Mouse (Mus musculus) kidney, adult 8-10 months (tissue): ENCODE data around the gene Calm2.

ENCODE experiments used
- DNase-seq, 2 experiments: peaks; one replicate each; pipeline ENCODE4 v3.0.0; 2022

Calm2 gene

GRCm38 (mm10) chr17:87458911-87459749, 12.4 kb upstream of the Calm2 start:
- peak; percentile 39 to 48 for DNase-seq

- DNase-seq: no peak
Measured at GRCm38 (mm10) chr17:87457961-87458360, 11.2 kb upstream of the Calm2 start.

GRCm38 (mm10) chr17:87454121-87454520, 7.4 kb upstream of the Calm2 start:
- DNase-seq: no peak

- DNase-seq: no peak
Measured at GRCm38 (mm10) chr17:87453336-87453735, 6.6 kb upstream of the Calm2 start.

GRCm38 (mm10) chr17:87448881-87449280, 2.1 kb upstream of the Calm2 start:
- no peak for DNase-seq

GRCm38 (mm10) chr17:87448339-87448738, 1.6 kb upstream of the Calm2 start:
- DNase-seq: no peak

GRCm38 (mm10) chr17:87447612-87448200, 971 bp upstream of the Calm2 start:
- DNase-seq: no peak

- DNase-seq: peak; percentile 37 to 50
Measured at GRCm38 (mm10) chr17:87445917-87446766, 593 bp downstream of the Calm2 start.

GRCm38 (mm10) chr17:87445337-87445916, 1.3 kb downstream of the Calm2 start:
- peak in 1 of 2 experiments; percentile 7 for DNase-seq

GRCm38 (mm10) chr17:87444763-87445162, 2.0 kb downstream of the Calm2 start:
- no peak for DNase-seq

GRCm38 (mm10) chr17:87441537-87441936, 5.2 kb downstream of the Calm2 start:
- no peak for DNase-seq

GRCm38 (mm10) chr17:87439441-87439840, 7.3 kb downstream of the Calm2 start:
- DNase-seq: no peak

- DNase-seq: no peak
Measured at GRCm38 (mm10) chr17:87433929-87434328, 12.8 kb downstream of the Calm2 start.

- DNase-seq: no peak
Measured at GRCm38 (mm10) chr17:87432743-87433142, 14.0 kb downstream of the Calm2 start.

- DNase-seq: no peak
Measured at GRCm38 (mm10) chr17:87432314-87432713, 14.4 kb downstream of the Calm2 start.

- DNase-seq: no peak
Measured at GRCm38 (mm10) chr17:87429431-87429830, 17.3 kb downstream of the Calm2 start.

- DNase-seq: no peak
Measured at GRCm38 (mm10) chr17:87427511-87427910, 19.2 kb downstream of the Calm2 start, which contains the start of gene Stpg4. Gene Stpg4 (minus strand): TSS chr17:87427741.

GRCm38 (mm10) chr17:87418082-87418481, 28.7 kb downstream of the Calm2 start:
- DNase-seq: no peak

GRCm38 (mm10) chr17:87406646-87407045, 40.1 kb downstream of the Calm2 start:
- no peak for DNase-seq

GRCm38 (mm10) chr17:87405576-87405975, 41.2 kb downstream of the Calm2 start:
- DNase-seq: no peak

- no peak for DNase-seq
Measured at GRCm38 (mm10) chr17:87403462-87403861, 43.3 kb downstream of the Calm2 start.

GRCm38 (mm10) chr17:87402444-87402843, 44.3 kb downstream of the Calm2 start:
- no peak for DNase-seq

- DNase-seq: no peak
Measured at GRCm38 (mm10) chr17:87397088-87397487, 49.6 kb downstream of the Calm2 start.
